Mouse (Mus musculus) CH12.LX (cell line): ENCODE measurements around the gene Pkdcc.

Source experiments
- CTCF ChIP-seq, 2 experiments: IDR thresholded peaks in 1 of 2; conservative IDR thresholded peaks in 1 of 2; 2 replicates each; pipeline ENCODE4 v1.5.1; 2011 to 2012; ENCODE audit warnings: low read depth in 2 of 2, low read length in 2 of 2, improper control_type of control experiment in 1 of 2, inconsistent platforms in 1 of 2, mild to moderate bottlenecking in 1 of 2, moderate library complexity in 1 of 2
- EP300 ChIP-seq: IDR thresholded peaks from 2 replicates; pipeline ENCODE4 v1.6.1; 2011; ENCODE audit warnings: low read length, improper control_type of control experiment
- GABPA ChIP-seq: IDR thresholded peaks from 2 replicates; pipeline ENCODE4 v1.6.1; 2012; ENCODE audit warnings: low read depth, low read length, improper control_type of control experiment, inconsistent platforms; ENCODE audit not compliant: insufficient replicate concordance
- HCFC1 ChIP-seq: IDR thresholded peaks from 2 replicates; pipeline ENCODE4 v1.6.1; 2012; ENCODE audit warnings: low read depth, mild to moderate bottlenecking, inconsistent platforms, low read length, improper control_type of control experiment
- IRF4 ChIP-seq: IDR thresholded peaks from 2 replicates; pipeline ENCODE4 v1.6.1; 2014; ENCODE audit warnings: low read depth, mild to moderate bottlenecking, inconsistent platforms, low read length, improper control_type of control experiment
- JUN ChIP-seq: IDR thresholded peaks from 2 replicates; pipeline ENCODE4 v1.6.1; 2011; ENCODE audit warnings: low read depth, mild to moderate bottlenecking, low read length, improper control_type of control experiment, moderate library complexity; ENCODE audit not compliant: insufficient read depth
- MAX ChIP-seq: IDR thresholded peaks from 2 replicates; pipeline ENCODE4 v1.6.1; 2011; ENCODE audit warnings: low read length, improper control_type of control experiment
- NELFE ChIP-seq: IDR thresholded peaks from 2 replicates; pipeline ENCODE4 v1.6.1; 2011; ENCODE audit warnings: low read depth, low read length, improper control_type of control experiment
- POLR2A ChIP-seq: IDR thresholded peaks from 2 replicates; pipeline ENCODE4 v1.6.1; 2011; ENCODE audit warnings: low read depth, mild to moderate bottlenecking, improper control_type of control experiment, low read length
- RAD21 ChIP-seq: IDR thresholded peaks from 2 replicates; pipeline ENCODE4 v1.6.1; 2011; ENCODE audit warnings: low read depth, mild to moderate bottlenecking, low read length, improper control_type of control experiment, moderate library complexity
- USF1 ChIP-seq: IDR thresholded peaks from 2 replicates; pipeline ENCODE4 v1.6.1; 2014; ENCODE audit warnings: low read depth, mild to moderate bottlenecking, inconsistent platforms, low read length, improper control_type of control experiment
- ZKSCAN1 ChIP-seq: IDR thresholded peaks from 2 replicates; pipeline ENCODE4 v1.6.1; 2012; ENCODE audit warnings: low read depth, inconsistent platforms, low read length, improper control_type of control experiment, borderline replicate concordance
- ZNF384 ChIP-seq: IDR thresholded peaks from 2 replicates; pipeline ENCODE4 v1.6.1; 2012; ENCODE audit warnings: low read depth, low read length, improper control_type of control experiment, inconsistent platforms

GRCm38 (mm10) chr17:83208455-83208854, 6.6 kb upstream of the Pkdcc start:
- TF ChIP-seq JUN (no peak), POLR2A (no peak), CTCF (conservative IDR thresholded peaks at IDR 0.05 in 1 of 2, IDR thresholded peaks at IDR 0.05 in 1 of 2; ENCODE audit: low read depth in 2 of 2, low read length in 2 of 2) (no peak), HCFC1 (no peak), NELFE (no peak), MAX (no peak), USF1 (no peak), IRF4 (no peak), GABPA (no peak), ZKSCAN1 (no peak), EP300 (no peak), RAD21 (no peak), ZNF384 (no peak)
